Mouse (Mus musculus): ENCODE measurements around the gene Ube2l3. TPM values are rescaled to one million over a fixed set of nuclear protein-coding genes. Genes with fewer than 3 reads are reported as not detected.

Gene Ube2l3
- polyA plus RNA-seq (2014; fragmentation: Nextera tagmentation; extraction: Ambion mirVana), result 276 and 285 TPM in 2 replicates

DNA sequence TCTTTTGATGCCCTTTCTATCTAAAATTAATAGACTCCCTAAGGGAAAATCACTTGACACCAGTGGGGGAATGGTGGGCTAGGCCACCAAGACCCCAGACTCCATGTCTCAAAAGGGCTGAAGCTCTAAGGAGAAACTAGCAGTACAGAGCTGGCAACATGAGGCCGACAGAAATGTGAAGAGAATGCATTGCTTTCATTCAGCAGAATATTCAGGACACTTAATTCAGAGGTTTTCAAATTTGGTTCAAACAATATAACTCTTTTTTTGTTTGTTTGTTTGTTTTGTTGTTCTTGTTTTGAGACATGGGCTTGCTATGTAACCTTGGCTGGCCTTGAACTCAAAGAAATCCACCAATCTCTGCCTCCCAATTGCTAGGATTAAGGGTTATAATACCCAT is at the start of gene Ube2l3:
Gene Ube2l3, minus strand, starts transcription at position 101 of the 400 bp plus-strand sequence.
- ATAC-seq (ENCODE audit: insufficient number of reproducible peaks, insufficient read depth, low FRiP score, low read depth), result no peak
- peak within 1 kb of the TSS; percentile 88 to 99 for H3K4me3 ChIP-seq (ENCODE audit: control insufficient read depth in 1 of 2, insufficient read depth in 1 of 2, low read depth in 1 of 2, low read length in 2 of 2)
- H3K9me3 ChIP-seq (ENCODE audit: control insufficient read depth, low read length), result no peaks in the 10 kb centered on the region
- WGBS, result 76% methylated on average over 1 of the region's 1 CpGs
- H3K4me2 ChIP-seq (ENCODE audit: low read length), result peak within 1 kb of the TSS; percentile 90
- H3K27ac ChIP-seq (replicated peaks in 1 of 2; ENCODE audit: control insufficient read depth in 1 of 2, insufficient read depth in 1 of 2, low read depth in 2 of 2, low read length in 2 of 2), result peak within 1 kb of the TSS in 1 of 2 experiments; percentile 82; a peak in 1 of 4 replicates
- H3K36me3 ChIP-seq (ENCODE audit: control insufficient read depth, insufficient read depth, low read length), result peaks cover 10% of the 10 kb centered on the region
- H3K27me3 ChIP-seq (ENCODE audit: control insufficient read depth, insufficient read depth, low read length), result peaks cover 5% of the 10 kb centered on the region; the same call in 1 of the 2 replicates
- H3K4me1 ChIP-seq (ENCODE audit: control insufficient read depth in 2 of 2, insufficient read depth in 2 of 2, low read length in 2 of 2), result peaks cover 2 to 12% of the 10 kb centered on the region in 2 experiments
- H3K9ac ChIP-seq (ENCODE audit: low read length), result peak within 1 kb of the TSS; percentile 100

DNA sequence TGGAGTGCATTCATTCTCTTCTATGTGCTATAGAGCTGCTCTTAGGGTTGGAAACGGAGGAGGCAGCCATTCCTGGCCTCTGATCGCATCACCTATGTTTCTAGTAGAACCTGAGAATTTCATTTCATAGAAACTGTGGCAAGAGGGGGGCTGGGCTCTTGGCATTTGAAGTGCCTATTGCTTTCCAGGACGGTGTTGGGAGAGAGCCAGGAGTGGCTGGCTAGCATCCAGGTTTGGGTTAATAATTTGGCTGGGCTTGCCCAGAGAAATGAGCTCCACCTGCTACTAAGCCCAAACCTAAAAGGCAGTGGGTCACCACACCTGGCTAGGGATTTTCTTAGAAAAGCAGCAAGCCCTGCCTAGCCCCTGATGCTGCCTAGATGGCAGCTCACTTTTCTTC is 49.1 kb upstream of the Ube2l3 start:
- no peaks in the 10 kb centered on the region for H3K9me3 ChIP-seq (ENCODE audit: control insufficient read depth, low read length)
- no peak overlapping the region for H3K9ac ChIP-seq (ENCODE audit: low read length)
- 32% methylated on average over 3 of the region's 3 CpGs for WGBS
- no peak overlapping the region for H3K4me3 ChIP-seq (ENCODE audit: control insufficient read depth in 1 of 2, insufficient read depth in 1 of 2, low read depth in 1 of 2, low read length in 2 of 2)
- no peak for ATAC-seq (ENCODE audit: insufficient number of reproducible peaks, insufficient read depth, low FRiP score, low read depth)
- no peak overlapping the region for H3K4me2 ChIP-seq (ENCODE audit: low read length)
- H3K4me1 ChIP-seq (ENCODE audit: control insufficient read depth in 2 of 2, insufficient read depth in 2 of 2, low read length in 2 of 2), result peaks cover 43 to 65% of the 10 kb centered on the region in 2 experiments
- H3K27ac ChIP-seq (replicated peaks in 1 of 2; ENCODE audit: control insufficient read depth in 1 of 2, insufficient read depth in 1 of 2, low read depth in 2 of 2, low read length in 2 of 2), result no peak overlapping the region
- H3K36me3 ChIP-seq (ENCODE audit: control insufficient read depth, insufficient read depth, low read length), result 0 out of 2 replicates have a peak, but pooled peaks cover 8% of the 10 kb centered on the region
- H3K27me3 ChIP-seq (ENCODE audit: control insufficient read depth, insufficient read depth, low read length), result no peaks in the 10 kb centered on the region

DNA sequence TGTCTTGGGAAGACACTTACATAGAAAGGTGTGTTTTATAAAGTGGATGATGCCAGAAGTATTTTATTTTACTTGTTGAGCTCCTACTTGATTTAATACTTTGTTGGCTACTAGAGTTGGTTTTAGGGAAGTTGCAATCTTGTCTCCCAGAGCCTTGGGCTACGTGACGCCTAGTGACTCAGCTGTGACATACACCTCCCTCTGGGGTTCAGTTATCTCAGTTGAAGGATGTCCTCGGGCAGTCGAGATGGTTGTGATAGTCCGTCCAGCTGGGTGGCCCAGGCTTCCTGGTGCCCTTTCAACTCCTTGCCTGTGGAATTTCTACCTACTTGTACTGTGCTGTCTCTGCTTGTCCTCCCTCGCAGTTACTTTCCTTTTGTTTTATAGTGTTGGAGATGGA is 46.7 kb upstream of the Ube2l3 start:
- Histone ChIP-seq H3K27me3 (ENCODE audit: control insufficient read depth, insufficient read depth, low read length) (no peaks in the 10 kb centered on the region), H3K4me1 (ENCODE audit: control insufficient read depth in 2 of 2, insufficient read depth in 2 of 2, low read length in 2 of 2) (peaks cover 39 to 62% of the 10 kb centered on the region in 2 experiments), H3K4me2 (ENCODE audit: low read length) (no peak overlapping the region), H3K27ac (replicated peaks in 1 of 2; ENCODE audit: control insufficient read depth in 1 of 2, insufficient read depth in 1 of 2, low read depth in 2 of 2, low read length in 2 of 2) (no peak overlapping the region), H3K9me3 (ENCODE audit: control insufficient read depth, low read length) (no peaks in the 10 kb centered on the region), H3K9ac (ENCODE audit: low read length) (0 out of 2 replicates have a peak overlapping the region, but pooled peaks have one; percentile 27), H3K4me3 (ENCODE audit: control insufficient read depth in 1 of 2, insufficient read depth in 1 of 2, low read depth in 1 of 2, low read length in 2 of 2) (no peak overlapping the region), H3K36me3 (ENCODE audit: control insufficient read depth, insufficient read depth, low read length) (no peaks in the 10 kb centered on the region)
- no peak for ATAC-seq (ENCODE audit: insufficient number of reproducible peaks, insufficient read depth, low FRiP score, low read depth)
- 31% methylated on average over 6 of the region's 6 CpGs for WGBS

DNA sequence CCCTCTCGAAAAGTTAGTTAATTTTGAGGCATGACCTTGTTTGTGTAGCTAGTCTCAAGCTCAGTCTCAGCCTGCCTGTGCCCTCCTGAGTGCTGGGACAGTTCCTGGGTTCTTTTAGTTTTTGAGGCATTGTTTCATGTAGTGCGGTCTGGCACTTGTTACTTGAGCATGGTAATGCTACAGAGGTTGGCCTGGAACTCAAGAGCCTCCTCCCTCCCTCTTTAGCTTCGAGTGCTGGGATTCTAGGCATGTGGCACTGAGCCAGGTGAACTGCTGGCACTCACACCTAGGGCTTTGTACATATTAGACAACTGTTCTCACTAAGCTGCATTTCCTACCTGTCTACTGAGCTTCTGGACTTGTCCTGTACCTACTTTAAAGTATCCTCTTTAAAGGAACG is 45.3 kb upstream of the Ube2l3 start:
- H3K27me3 ChIP-seq (ENCODE audit: control insufficient read depth, insufficient read depth, low read length), result no peaks in the 10 kb centered on the region
- ATAC-seq (ENCODE audit: insufficient number of reproducible peaks, insufficient read depth, low FRiP score, low read depth), result 0 out of 2 replicates have a peak, but pooled peaks have one; percentile 40
- H3K36me3 ChIP-seq (ENCODE audit: control insufficient read depth, insufficient read depth, low read length), result no peaks in the 10 kb centered on the region
- H3K4me3 ChIP-seq (ENCODE audit: control insufficient read depth in 1 of 2, insufficient read depth in 1 of 2, low read depth in 1 of 2, low read length in 2 of 2), result no peak overlapping the region
- 33% methylated on average over 4 of the region's 4 CpGs for WGBS
- H3K9ac ChIP-seq (ENCODE audit: low read length), result no peak overlapping the region
- no peaks in the 10 kb centered on the region for H3K9me3 ChIP-seq (ENCODE audit: control insufficient read depth, low read length)
- peak overlapping the region; percentile 71 to 84 for H3K27ac ChIP-seq (replicated peaks in 1 of 2; ENCODE audit: control insufficient read depth in 1 of 2, insufficient read depth in 1 of 2, low read depth in 2 of 2, low read length in 2 of 2)
- 0 out of 2 replicates have a peak overlapping the region, but pooled peaks have one; percentile 20 for H3K4me2 ChIP-seq (ENCODE audit: low read length)
- H3K4me1 ChIP-seq (ENCODE audit: control insufficient read depth in 2 of 2, insufficient read depth in 2 of 2, low read length in 2 of 2), result peaks cover 33 to 57% of the 10 kb centered on the region in 2 experiments

DNA sequence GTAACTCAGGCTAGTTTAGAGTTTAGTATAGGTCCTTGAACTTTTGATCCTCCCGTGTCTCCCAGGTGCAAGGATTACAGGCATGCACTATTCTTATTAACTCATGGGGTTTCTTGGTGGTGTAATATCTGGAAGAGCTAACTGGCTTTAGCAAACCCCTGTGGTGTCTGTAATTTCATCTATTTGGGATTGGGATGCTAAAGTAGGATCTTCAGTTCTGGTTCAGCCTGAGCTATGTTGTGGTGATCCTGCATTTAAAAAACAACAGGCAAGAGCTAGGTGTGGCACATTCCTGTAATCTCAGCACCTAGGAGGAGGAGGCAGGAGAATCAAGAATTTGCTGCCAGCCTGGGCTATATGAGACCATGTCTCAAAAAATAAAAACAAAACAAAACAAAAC is 42.5 kb upstream of the Ube2l3 start:
- no peaks in the 10 kb centered on the region for H3K27me3 ChIP-seq (ENCODE audit: control insufficient read depth, insufficient read depth, low read length)
- H3K4me1 ChIP-seq (ENCODE audit: control insufficient read depth in 2 of 2, insufficient read depth in 2 of 2, low read length in 2 of 2), result peaks cover 22 to 49% of the 10 kb centered on the region in 2 experiments
- H3K4me3 ChIP-seq (ENCODE audit: control insufficient read depth in 1 of 2, insufficient read depth in 1 of 2, low read depth in 1 of 2, low read length in 2 of 2), result no peak overlapping the region
- no peak for ATAC-seq (ENCODE audit: insufficient number of reproducible peaks, insufficient read depth, low FRiP score, low read depth)
- H3K27ac ChIP-seq (replicated peaks in 1 of 2; ENCODE audit: control insufficient read depth in 1 of 2, insufficient read depth in 1 of 2, low read depth in 2 of 2, low read length in 2 of 2), result no peak overlapping the region
- no peaks in the 10 kb centered on the region for H3K9me3 ChIP-seq (ENCODE audit: control insufficient read depth, low read length)
- 83% methylated on average over 1 of the region's 1 CpGs for WGBS
- H3K9ac ChIP-seq (ENCODE audit: low read length), result no peak overlapping the region
- H3K4me2 ChIP-seq (ENCODE audit: low read length), result no peak overlapping the region
- H3K36me3 ChIP-seq (ENCODE audit: control insufficient read depth, insufficient read depth, low read length), result no peaks in the 10 kb centered on the region

DNA sequence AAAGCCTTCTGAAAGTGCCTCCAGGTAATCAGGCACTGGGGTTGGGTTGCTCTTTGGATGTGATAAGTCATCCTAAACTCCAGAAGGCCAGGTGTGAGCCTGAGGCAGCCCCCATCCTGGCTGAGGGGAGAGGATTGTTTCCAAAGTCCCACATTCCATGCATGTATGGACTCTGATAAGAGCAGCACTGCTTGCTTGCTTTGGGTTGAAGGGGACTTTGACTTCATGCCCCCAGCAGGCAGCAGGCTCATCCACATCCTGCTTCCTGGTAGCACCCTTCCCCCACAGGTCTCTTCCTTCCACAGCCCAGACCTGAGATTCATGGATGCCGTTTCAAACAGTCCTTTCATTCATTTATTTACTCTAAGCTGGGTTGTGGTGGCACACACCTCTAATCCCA is 41.3 kb upstream of the Ube2l3 start:
- Histone ChIP-seq H3K4me1 (ENCODE audit: control insufficient read depth in 2 of 2, insufficient read depth in 2 of 2, low read length in 2 of 2) (peaks cover 23 to 50% of the 10 kb centered on the region in 2 experiments), H3K9ac (ENCODE audit: low read length) (no peak overlapping the region), H3K4me3 (ENCODE audit: control insufficient read depth in 1 of 2, insufficient read depth in 1 of 2, low read depth in 1 of 2, low read length in 2 of 2) (no peak overlapping the region), H3K36me3 (ENCODE audit: control insufficient read depth, insufficient read depth, low read length) (no peaks in the 10 kb centered on the region), H3K27me3 (ENCODE audit: control insufficient read depth, insufficient read depth, low read length) (no peaks in the 10 kb centered on the region), H3K9me3 (ENCODE audit: control insufficient read depth, low read length) (no peaks in the 10 kb centered on the region), H3K4me2 (ENCODE audit: low read length) (no peak overlapping the region), H3K27ac (replicated peaks in 1 of 2; ENCODE audit: control insufficient read depth in 1 of 2, insufficient read depth in 1 of 2, low read depth in 2 of 2, low read length in 2 of 2) (no peak overlapping the region)
- ATAC-seq (ENCODE audit: insufficient number of reproducible peaks, insufficient read depth, low FRiP score, low read depth), result no peak
- WGBS, result 10% methylated on average over 1 of the region's 1 CpGs

DNA sequence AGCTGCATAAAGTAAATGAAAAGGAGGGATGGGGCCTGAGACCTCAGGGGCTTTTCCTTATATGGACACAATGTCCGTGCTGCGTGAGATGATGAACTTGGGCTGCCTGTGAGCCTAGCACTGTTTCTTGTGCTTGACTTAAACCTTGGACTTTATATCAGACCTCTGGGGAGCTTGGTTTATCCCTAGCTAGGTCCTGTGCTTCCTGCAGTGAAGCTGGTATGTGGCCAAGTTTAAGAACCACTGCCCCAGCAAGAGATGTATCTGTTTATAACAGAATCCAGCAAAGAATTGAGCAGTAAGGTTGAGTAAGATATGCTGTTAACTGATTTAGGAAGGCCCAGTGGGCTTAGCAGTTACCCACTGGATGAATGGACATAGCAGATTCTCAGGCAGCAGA is 37.0 kb upstream of the Ube2l3 start:
- Histone ChIP-seq H3K27ac (replicated peaks in 1 of 2; ENCODE audit: control insufficient read depth in 1 of 2, insufficient read depth in 1 of 2, low read depth in 2 of 2, low read length in 2 of 2) (no peak overlapping the region), H3K4me3 (ENCODE audit: control insufficient read depth in 1 of 2, insufficient read depth in 1 of 2, low read depth in 1 of 2, low read length in 2 of 2) (no peak overlapping the region), H3K36me3 (ENCODE audit: control insufficient read depth, insufficient read depth, low read length) (no peaks in the 10 kb centered on the region), H3K9me3 (ENCODE audit: control insufficient read depth, low read length) (no peaks in the 10 kb centered on the region), H3K9ac (ENCODE audit: low read length) (no peak overlapping the region), H3K27me3 (ENCODE audit: control insufficient read depth, insufficient read depth, low read length) (no peaks in the 10 kb centered on the region), H3K4me2 (ENCODE audit: low read length) (no peak overlapping the region), H3K4me1 (ENCODE audit: control insufficient read depth in 2 of 2, insufficient read depth in 2 of 2, low read length in 2 of 2) (peaks cover 39 to 73% of the 10 kb centered on the region in 2 experiments)
- 54% methylated on average over 2 of the region's 2 CpGs for WGBS
- no peak for ATAC-seq (ENCODE audit: insufficient number of reproducible peaks, insufficient read depth, low FRiP score, low read depth)

DNA sequence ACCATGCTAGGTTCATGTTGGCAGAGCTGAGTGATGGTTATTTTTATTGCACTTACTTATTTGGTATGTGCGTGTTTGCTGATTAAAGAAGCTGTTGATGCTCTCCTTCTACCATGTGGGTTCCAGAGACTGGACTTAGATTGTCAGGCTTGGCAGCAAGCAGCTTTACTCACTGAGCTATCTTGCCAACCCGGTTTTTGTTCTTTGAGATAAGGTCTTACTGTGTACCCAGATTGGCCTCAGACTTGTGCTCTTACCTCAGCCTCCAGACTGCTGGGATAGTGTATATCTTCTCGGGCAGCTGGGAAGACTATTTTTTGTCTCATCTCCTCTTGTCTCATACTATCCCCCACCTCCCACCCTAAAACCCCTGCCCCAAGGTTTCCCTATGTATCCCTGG is 35.2 kb upstream of the Ube2l3 start:
- ATAC-seq (ENCODE audit: insufficient number of reproducible peaks, insufficient read depth, low FRiP score, low read depth), result no peak
- 16% methylated on average over 3 of the region's 3 CpGs for WGBS
- peaks cover 37 to 64% of the 10 kb centered on the region in 2 experiments for H3K4me1 ChIP-seq (ENCODE audit: control insufficient read depth in 2 of 2, insufficient read depth in 2 of 2, low read length in 2 of 2)
- H3K9ac ChIP-seq (ENCODE audit: low read length), result no peak overlapping the region
- H3K9me3 ChIP-seq (ENCODE audit: control insufficient read depth, low read length), result no peaks in the 10 kb centered on the region
- peak overlapping the region; percentile 26 for H3K4me2 ChIP-seq (ENCODE audit: low read length)
- H3K27ac ChIP-seq (replicated peaks in 1 of 2; ENCODE audit: control insufficient read depth in 1 of 2, insufficient read depth in 1 of 2, low read depth in 2 of 2, low read length in 2 of 2), result peak overlapping the region in 1 of 2 experiments; percentile 43; a peak in 2 of 4 replicates
- H3K36me3 ChIP-seq (ENCODE audit: control insufficient read depth, insufficient read depth, low read length), result no peaks in the 10 kb centered on the region
- H3K4me3 ChIP-seq (ENCODE audit: control insufficient read depth in 1 of 2, insufficient read depth in 1 of 2, low read depth in 1 of 2, low read length in 2 of 2), result no peak overlapping the region
- no peaks in the 10 kb centered on the region for H3K27me3 ChIP-seq (ENCODE audit: control insufficient read depth, insufficient read depth, low read length)

Data from heart, embryonic 14.5 days (tissue).